Mouse (Mus musculus): ENCODE results near the gene Rpl28. TPM values are rescaled to one million over a fixed set of nuclear protein-coding genes. Genes with fewer than 3 reads are reported as not detected.
"Not testable (repeated sequence)": the region's sequence is repeated elsewhere in the genome, so short reads cannot be mapped to it uniquely, and the experiment has no call there.

The Rpl28 gene
- polyA plus RNA-seq, 1 experiment, result 263 TPM

GRCm38 (mm10) chr7:4783667-4784268 is 8.9 kb upstream of the Rpl28 start:
- no peak for DNase-seq (ENCODE audit: low read depth)

- DNase-seq (ENCODE audit: low read depth), result no peak
Observed at GRCm38 (mm10) chr7:4788499-4789435, 3.9 kb upstream of the Rpl28 start.

GRCm38 (mm10) chr7:4789436-4789935 is 3.2 kb upstream of the Rpl28 start, which contains the start of gene Tmem238:
TSS of gene Tmem238 (minus strand) at chr7:4789656.
- DNase-seq (ENCODE audit: low read depth), result no peak

GRCm38 (mm10) chr7:4793248-4793647 is 574 bp downstream of the Rpl28 start:
- not testable (repeated sequence) for DNase-seq (ENCODE audit: low read depth)

GRCm38 (mm10) chr7:4793674-4794073 is 1.0 kb downstream of the Rpl28 start:
- DNase-seq (ENCODE audit: low read depth), result no peak

GRCm38 (mm10) chr7:4794631-4795168 is 2.0 kb downstream of the Rpl28 start:
- no peak for DNase-seq (ENCODE audit: low read depth)

- no peak for DNase-seq (ENCODE audit: low read depth)
Observed at GRCm38 (mm10) chr7:4795767-4796433, 3.2 kb downstream of the Rpl28 start.

GRCm38 (mm10) chr7:4802247-4802646 is 9.6 kb downstream of the Rpl28 start:
- DNase-seq (ENCODE audit: low read depth), result no peak

GRCm38 (mm10) chr7:4806716-4807115 is 14.0 kb downstream of the Rpl28 start:
- DNase-seq (ENCODE audit: low read depth), result no peak

GRCm38 (mm10) chr7:4811131-4811530 is 18.5 kb downstream of the Rpl28 start:
- not testable (repeated sequence) for DNase-seq (ENCODE audit: low read depth)

- DNase-seq (ENCODE audit: low read depth), result no peak
Observed at GRCm38 (mm10) chr7:4811842-4812302, 19.2 kb downstream of the Rpl28 start.

GRCm38 (mm10) chr7:4812303-4813104 is 19.8 kb downstream of the Rpl28 start, which contains the start of gene Ube2s:
TSS of gene Ube2s (minus strand) at chr7:4812590.
- peak; percentile 100 for DNase-seq (ENCODE audit: low read depth)

GRCm38 (mm10) chr7:4813105-4813791 is 20.6 kb downstream of the Rpl28 start:
- DNase-seq (ENCODE audit: low read depth), result no peak

- DNase-seq (ENCODE audit: low read depth), result no peak
Observed at GRCm38 (mm10) chr7:4816559-4816958, 23.9 kb downstream of the Rpl28 start.

GRCm38 (mm10) chr7:4820925-4821324 is 28.3 kb downstream of the Rpl28 start:
- not testable (repeated sequence) for DNase-seq (ENCODE audit: low read depth)

- DNase-seq (ENCODE audit: low read depth), result no peak
Observed at GRCm38 (mm10) chr7:4821690-4822089, 29.0 kb downstream of the Rpl28 start.

GRCm38 (mm10) chr7:4822162-4822907 is 29.7 kb downstream of the Rpl28 start:
- no peak for DNase-seq (ENCODE audit: low read depth)

GRCm38 (mm10) chr7:4825365-4825764 is 32.7 kb downstream of the Rpl28 start:
- DNase-seq (ENCODE audit: low read depth), result no peak

- no peak for DNase-seq (ENCODE audit: low read depth)
Observed at GRCm38 (mm10) chr7:4830476-4830875, 37.8 kb downstream of the Rpl28 start.
